Mouse (Mus musculus) erythroblast, embryonic 14.5 days (primary cell): Measurements from ENCODE around the gene Egln3.

ENCODE experiments used
- GATA1 ChIP-seq: IDR thresholded peaks from 2 replicates; pipeline ENCODE4 v1.6.1; 2012; ENCODE audit warnings: low read length, inconsistent platforms, mixed read lengths
- TAL1 ChIP-seq: IDR thresholded peaks from 3 replicates; pipeline ENCODE4 v1.6.1; 2012; ENCODE audit warnings: low read length, inconsistent platforms, mixed read lengths

DNA sequence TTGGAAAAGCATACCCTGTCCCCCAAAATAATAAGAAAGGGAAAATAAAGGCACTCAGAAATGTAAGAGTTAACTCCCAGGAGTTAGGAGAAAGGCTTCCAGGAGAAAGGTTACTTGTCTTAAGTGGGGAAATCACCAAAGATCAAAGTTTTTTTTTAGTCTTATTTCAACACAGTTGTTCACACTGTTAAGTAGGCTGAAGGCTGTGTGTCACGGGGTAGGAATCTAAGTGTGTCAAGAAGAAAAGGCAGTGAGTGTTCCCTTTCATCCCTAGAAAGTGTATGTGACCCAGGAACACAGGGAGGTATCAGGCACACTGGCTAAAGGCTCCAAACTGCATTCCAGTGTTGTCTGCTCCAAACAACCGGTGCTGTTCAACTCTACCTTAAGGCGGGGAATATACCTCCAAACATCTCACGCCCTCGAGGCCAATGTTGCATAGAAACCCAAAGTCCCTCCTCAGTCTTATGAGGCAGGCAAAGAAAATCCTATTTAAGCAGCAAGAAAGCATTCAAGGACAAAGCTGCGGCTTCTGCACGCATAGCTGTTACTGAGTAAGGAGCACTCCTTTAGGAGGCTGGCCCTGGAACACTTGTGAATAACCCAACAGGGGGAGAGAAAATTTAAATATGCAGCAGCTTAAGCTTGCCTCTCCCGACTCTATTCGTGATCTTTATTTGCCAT is 39.5 kb downstream of the Egln3 start:
- TF ChIP-seq GATA1 = no peak
- TF ChIP-seq TAL1 = no peak
